Mouse (Mus musculus): ENCODE results near the gene Zfhx2. TPM values are rescaled to one million over a fixed set of nuclear protein-coding genes. Genes with fewer than 3 reads are reported as not detected.

Zfhx2 gene
- polyA plus RNA-seq, 1 experiment from 2014 or later: 3.8 TPM

- Histone ChIP-seq H3K27me3 (ENCODE audit: control insufficient read depth, insufficient read depth, low read depth, low read length) (no peaks in the 10 kb centered on the region), H3K27ac (ENCODE audit: low read length) (no peak overlapping the region), H3K9ac (ENCODE audit: low read length) (no peak overlapping the region), H3K4me1 (replicated peaks; ENCODE audit: control insufficient read depth, insufficient read depth, low read length) (no peaks in the 10 kb centered on the region), H3K4me2 (ENCODE audit: low read depth, low read length) (no peak overlapping the region), H3K9me3 (ENCODE audit: control insufficient read depth, low read length) (no peaks in the 10 kb centered on the region), H3K4me3 (ENCODE audit: low read length) (no peak overlapping the region), H3K36me3 (ENCODE audit: control insufficient read depth, insufficient read depth, low read length) (peaks cover 18% of the 10 kb centered on the region)
- 88% methylated on average over 16 of the region's 16 CpGs for WGBS
- no peak for ATAC-seq (ENCODE audit: low read depth)
These were observed 75.2 kb downstream of the Zfhx2 start for GRCm38 (mm10) chr14:55016876-55017275.

- Histone ChIP-seq H3K27ac (ENCODE audit: low read length) (peak overlapping the region; percentile 75), H3K4me3 (ENCODE audit: low read length) (peak overlapping the region; percentile 68), H3K36me3 (ENCODE audit: control insufficient read depth, insufficient read depth, low read length) (peaks cover 10% of the 10 kb centered on the region), H3K9me3 (ENCODE audit: control insufficient read depth, low read length) (no peaks in the 10 kb centered on the region), H3K4me1 (replicated peaks; ENCODE audit: control insufficient read depth, insufficient read depth, low read length) (no peaks in the 10 kb centered on the region), H3K9ac (ENCODE audit: low read length) (peak overlapping the region; percentile 76), H3K27me3 (ENCODE audit: control insufficient read depth, insufficient read depth, low read depth, low read length) (no peaks in the 10 kb centered on the region), H3K4me2 (ENCODE audit: low read depth, low read length) (peak overlapping the region; percentile 85)
- ATAC-seq (ENCODE audit: low read depth): no peak
- WGBS: 0% methylated on average over 17 of the region's 17 CpGs
These were observed 76.4 kb downstream of the Zfhx2 start for GRCm38 (mm10) chr14:55015767-55016111.

- H3K27me3 ChIP-seq (ENCODE audit: control insufficient read depth, insufficient read depth, low read depth, low read length): no peaks in the 10 kb centered on the region
- peak within 1 kb of the TSS; percentile 68 for H3K4me3 ChIP-seq (ENCODE audit: low read length)
- H3K27ac ChIP-seq (ENCODE audit: low read length): peak within 1 kb of the TSS; percentile 84
- no peaks in the 10 kb centered on the region for H3K4me1 ChIP-seq (replicated peaks; ENCODE audit: control insufficient read depth, insufficient read depth, low read length)
- H3K9me3 ChIP-seq (ENCODE audit: control insufficient read depth, low read length): no peaks in the 10 kb centered on the region
- H3K4me2 ChIP-seq (ENCODE audit: low read depth, low read length): peak within 1 kb of the TSS; percentile 85
- H3K9ac ChIP-seq (ENCODE audit: low read length): peak within 1 kb of the TSS; percentile 76
- H3K36me3 ChIP-seq (ENCODE audit: control insufficient read depth, insufficient read depth, low read length): peaks cover 10% of the 10 kb centered on the region
- ATAC-seq (ENCODE audit: low read depth): peak; percentile 97
- 0% methylated on average over 36 of the region's 36 CpGs for WGBS
These were observed 76.9 kb downstream of the Zfhx2 start, which contains the start of gene Ngdn for GRCm38 (mm10) chr14:55014991-55015766. TSS of gene Ngdn (plus strand) at chr14:55015454.

- H3K4me2 ChIP-seq (ENCODE audit: low read depth, low read length): peak overlapping the region; percentile 73
- no peaks in the 10 kb centered on the region for H3K9me3 ChIP-seq (ENCODE audit: control insufficient read depth, low read length)
- H3K27me3 ChIP-seq (ENCODE audit: control insufficient read depth, insufficient read depth, low read depth, low read length): no peaks in the 10 kb centered on the region
- peaks cover 10% of the 10 kb centered on the region for H3K36me3 ChIP-seq (ENCODE audit: control insufficient read depth, insufficient read depth, low read length)
- H3K4me1 ChIP-seq (replicated peaks; ENCODE audit: control insufficient read depth, insufficient read depth, low read length): no peaks in the 10 kb centered on the region
- peak overlapping the region; percentile 70 for H3K9ac ChIP-seq (ENCODE audit: low read length)
- WGBS: under 1% methylated on average over 27 of the region's 27 CpGs
- H3K27ac ChIP-seq (ENCODE audit: low read length): peak overlapping the region; percentile 84
- ATAC-seq (ENCODE audit: low read depth): peak; percentile 53
- H3K4me3 ChIP-seq (ENCODE audit: low read length): peak overlapping the region; percentile 48
These were observed 77.5 kb downstream of the Zfhx2 start for GRCm38 (mm10) chr14:55014591-55014990.

GRCm38 (mm10) chr14:55011116-55011515, 81.0 kb downstream of the Zfhx2 start:
- H3K4me2 ChIP-seq (ENCODE audit: low read depth, low read length): no peak overlapping the region

More at GRCm38 (mm10) chr14:55011116-55011515, 81.0 kb downstream of the Zfhx2 start:
- no peak overlapping the region for H3K27ac ChIP-seq (ENCODE audit: low read length)
- H3K27me3 ChIP-seq (ENCODE audit: control insufficient read depth, insufficient read depth, low read depth, low read length): no peaks in the 10 kb centered on the region
- WGBS: 60% methylated on average over 4 of the region's 4 CpGs
- no peaks in the 10 kb centered on the region for H3K9me3 ChIP-seq (ENCODE audit: control insufficient read depth, low read length)
- ATAC-seq (ENCODE audit: low read depth): no peak
- H3K36me3 ChIP-seq (ENCODE audit: control insufficient read depth, insufficient read depth, low read length): no peaks in the 10 kb centered on the region
- no peak overlapping the region for H3K4me3 ChIP-seq (ENCODE audit: low read length)
- no peak overlapping the region for H3K9ac ChIP-seq (ENCODE audit: low read length)
- no peaks in the 10 kb centered on the region for H3K4me1 ChIP-seq (replicated peaks; ENCODE audit: control insufficient read depth, insufficient read depth, low read length)

Other genes with a start within 250 kb of the Zfhx2 start
- 10.2 and 13.2 TPM in 2 replicates for gene Homez, start 221.4 kb downstream of the Zfhx2 start, polyA plus RNA-seq (2015; fragmentation: Nextera tagmentation; extraction: Ambion mirVana)
- gene Ppp1r3e, start 214.8 kb downstream of the Zfhx2 start, polyA plus RNA-seq (2015; fragmentation: Nextera tagmentation; extraction: Ambion mirVana): 1.5 and 1.6 TPM in 2 replicates
- 3.4 and 4.2 TPM in 2 replicates for gene Bcl2l2, start 208.9 kb downstream of the Zfhx2 start, polyA plus RNA-seq (2015; fragmentation: Nextera tagmentation; extraction: Ambion mirVana)
- gene Gm20521, start 208.9 kb downstream of the Zfhx2 start, polyA plus RNA-seq (2015; fragmentation: Nextera tagmentation; extraction: Ambion mirVana): not detected in 2 replicates
- gene Pabpn1, start 199.8 kb downstream of the Zfhx2 start, polyA plus RNA-seq (2015; fragmentation: Nextera tagmentation; extraction: Ambion mirVana): 89.1 and 92.8 TPM in 2 replicates
- 27.2 and 28.3 TPM in 2 replicates for gene Slc22a17, start 179.2 kb downstream of the Zfhx2 start, polyA plus RNA-seq (2015; fragmentation: Nextera tagmentation; extraction: Ambion mirVana)
- gene Efs, start 166.2 kb downstream of the Zfhx2 start, polyA plus RNA-seq (2015; fragmentation: Nextera tagmentation; extraction: Ambion mirVana): 24.6 and 26.0 TPM in 2 replicates
- not detected in 2 replicates for gene Il25, start 159.6 kb downstream of the Zfhx2 start, polyA plus RNA-seq (2015; fragmentation: Nextera tagmentation; extraction: Ambion mirVana)
- 1.2 and 1.7 TPM in 2 replicates for gene Cmtm5, start 156.1 kb downstream of the Zfhx2 start, polyA plus RNA-seq (2015; fragmentation: Nextera tagmentation; extraction: Ambion mirVana)
- gene Myh6, start 125.4 kb downstream of the Zfhx2 start, polyA plus RNA-seq (2015; fragmentation: Nextera tagmentation; extraction: Ambion mirVana): 111 and 179 TPM in 2 replicates
- gene Gm17428, start 115.4 kb downstream of the Zfhx2 start, polyA plus RNA-seq (2015; fragmentation: Nextera tagmentation; extraction: Ambion mirVana): not detected in 2 replicates
- gene Myh7, start 97.7 kb downstream of the Zfhx2 start, polyA plus RNA-seq (2015; fragmentation: Nextera tagmentation; extraction: Ambion mirVana): 37.3 and 42.7 TPM in 2 replicates
- 75.9 and 76.9 TPM in 2 replicates for gene Ngdn, start 76.9 kb downstream of the Zfhx2 start, polyA plus RNA-seq (2015; fragmentation: Nextera tagmentation; extraction: Ambion mirVana)
- 21.0 and 21.1 TPM in 2 replicates for gene Thtpa, start 2.5 kb upstream of the Zfhx2 start, polyA plus RNA-seq (2015; fragmentation: Nextera tagmentation; extraction: Ambion mirVana)
- 19.7 and 23.2 TPM in 2 replicates for gene Ap1g2, start 14.3 kb upstream of the Zfhx2 start, polyA plus RNA-seq (2015; fragmentation: Nextera tagmentation; extraction: Ambion mirVana)
- gene Jph4, start 24.6 kb upstream of the Zfhx2 start, polyA plus RNA-seq (2015; fragmentation: Nextera tagmentation; extraction: Ambion mirVana): 0.18 and 0.40 TPM in 2 replicates
- gene Dhrs2, start 129.7 kb upstream of the Zfhx2 start, polyA plus RNA-seq (2015; fragmentation: Nextera tagmentation; extraction: Ambion mirVana): 0.24 and 0.28 TPM in 2 replicates